Mouse (Mus musculus) cerebellum, adult (tissue): ENCODE data around the gene Aoc2.
A peak's percentile ranks its signal among the peaks of the same experiment; 100 is the strongest.

Experiments
- ATAC-seq: cut with Nextera tagmentation; 2 replicates; pipeline ENCODE4 v1.9.2; 2017; ENCODE audit warnings: mild to moderate bottlenecking, moderate library complexity, mixed read lengths; ENCODE audit not compliant: insufficient number of reproducible peaks, low FRiP score, low TSS enrichment

The Aoc2 gene

GRCm38 (mm10) chr11:101324763-101325162 lies at the start of gene Aoc2:
Gene Aoc2 (plus strand): TSS chr11:101325063.
- ATAC-seq = no peak

GRCm38 (mm10) chr11:101275309-101275708 lies 49.6 kb upstream of the Aoc2 start:
- ATAC-seq = no peak

- no peak for ATAC-seq
Observed at GRCm38 (mm10) chr11:101276319-101277070, 48.4 kb upstream of the Aoc2 start.

GRCm38 (mm10) chr11:101277381-101278222 lies 47.3 kb upstream of the Aoc2 start:
- no peak for ATAC-seq

- ATAC-seq = peak; percentile 96; the same call in 1 of the 2 replicates
Observed at GRCm38 (mm10) chr11:101278223-101279192, 46.4 kb upstream of the Aoc2 start, which contains the start of the genes Cntd1 and Coa3. Gene Cntd1 (plus strand): TSS chr11:101279012. Gene Coa3 (minus strand): TSS chr11:101279114.

GRCm38 (mm10) chr11:101279193-101279569 lies 45.7 kb upstream of the Aoc2 start:
- no peak for ATAC-seq

- no peak for ATAC-seq
Observed at GRCm38 (mm10) chr11:101280837-101281236, 44.0 kb upstream of the Aoc2 start.

GRCm38 (mm10) chr11:101282896-101283295 lies 42.0 kb upstream of the Aoc2 start:
- ATAC-seq = no peak

- no peak for ATAC-seq
Observed at GRCm38 (mm10) chr11:101283805-101284204, 41.1 kb upstream of the Aoc2 start.

GRCm38 (mm10) chr11:101287306-101287705 lies 37.6 kb upstream of the Aoc2 start:
- no peak for ATAC-seq

- ATAC-seq = no peak
Observed at GRCm38 (mm10) chr11:101291231-101291630, 33.6 kb upstream of the Aoc2 start.

- ATAC-seq = no peak
Observed at GRCm38 (mm10) chr11:101295191-101295590, 29.7 kb upstream of the Aoc2 start.

GRCm38 (mm10) chr11:101300881-101301280 lies 24.0 kb upstream of the Aoc2 start:
- no peak for ATAC-seq

GRCm38 (mm10) chr11:101301299-101302003 lies 23.4 kb upstream of the Aoc2 start:
- ATAC-seq = no peak

GRCm38 (mm10) chr11:101302004-101302798 lies 22.7 kb upstream of the Aoc2 start, which contains the start of gene Becn1:
Gene Becn1 (minus strand): TSS chr11:101302286.
- peak; percentile 93; the same call in 1 of the 2 replicates for ATAC-seq

- no peak for ATAC-seq
Observed at GRCm38 (mm10) chr11:101307744-101308143, 17.1 kb upstream of the Aoc2 start.

- ATAC-seq = no peak
Observed at GRCm38 (mm10) chr11:101311083-101311482, 13.8 kb upstream of the Aoc2 start.

GRCm38 (mm10) chr11:101312150-101312549 lies 12.7 kb upstream of the Aoc2 start:
- no peak for ATAC-seq

- ATAC-seq = no peak
Observed at GRCm38 (mm10) chr11:101314567-101314966, 10.3 kb upstream of the Aoc2 start.
